Mouse (Mus musculus) intestine, embryonic 15.5 days (tissue): ENCODE measurements around the gene Ppp2r3d. TPM values are rescaled to one million over a fixed set of nuclear protein-coding genes. Genes with fewer than 3 reads are reported as not detected.
"Not testable (repeated sequence)": the region's sequence is repeated elsewhere in the genome, so short reads cannot be mapped to it uniquely, and the experiment has no call there.

Experiments
- ATAC-seq: fragments of 200-750 bp; cut with Nextera tagmentation; 2 replicates; pipeline ENCODE4 v1.8.0; 2017; ENCODE audit warnings: moderate TSS enrichment, moderate library complexity
- H3K27ac ChIP-seq: fragments of 300-500 bp; sonication (generic); 2 replicates; pipeline ENCODE4 v1.5.1; 2015; ENCODE audit warnings: mild to moderate bottlenecking, inconsistent platforms
- H3K27me3 ChIP-seq: fragments of 300-500 bp; sonication (generic); replicated peaks from 2 replicates; pipeline ENCODE4 v1.6.1; 2015; ENCODE audit warnings: inconsistent platforms
- H3K36me3 ChIP-seq: fragments of 300-500 bp; sonication (generic); 2 replicates; pipeline ENCODE4 v1.6.1; 2015; ENCODE audit warnings: inconsistent platforms
- H3K4me1 ChIP-seq: fragments of 300-500 bp; sonication (generic); replicated peaks from 2 replicates; pipeline ENCODE4 v1.6.1; 2015; ENCODE audit warnings: inconsistent platforms
- H3K4me2 ChIP-seq: fragments of 300-500 bp; sonication (generic); replicated peaks from 2 replicates; pipeline ENCODE4 v1.6.1; 2015; ENCODE audit warnings: mild to moderate bottlenecking, inconsistent platforms
- H3K4me3 ChIP-seq: fragments of 300-500 bp; sonication (generic); replicated peaks from 2 replicates; pipeline ENCODE4 v1.5.1; 2015; ENCODE audit warnings: inconsistent platforms
- H3K9ac ChIP-seq: fragments of 300-500 bp; sonication (generic); 2 replicates; pipeline ENCODE4 v1.6.1; 2015; ENCODE audit warnings: inconsistent platforms
- H3K9me3 ChIP-seq: fragments of 300-500 bp; sonication (generic); 2 replicates; pipeline ENCODE4 v1.6.1; 2016; ENCODE audit warnings: inconsistent platforms
- WGBS: fragments of 180-500 bp; shearing (Covaris S2); methylation state at CpG from one replicate; pipeline ENCODE4 v1.1.7; 2015; 5-methylcytosine and 5-hydroxymethylcytosine counted together
- polyA plus RNA-seq: library from polyadenylated mRNA; unstranded; fragments of >200 nt; fragmentation: Nextera tagmentation; extraction: Ambion mirVana; gene quantifications from 2 replicates; pipeline ENCODE4 v1.2.1, GENCODE M21; 2015

Ppp2r3d gene
- 135 and 148 TPM in 2 replicates for polyA plus RNA-seq

DNA sequence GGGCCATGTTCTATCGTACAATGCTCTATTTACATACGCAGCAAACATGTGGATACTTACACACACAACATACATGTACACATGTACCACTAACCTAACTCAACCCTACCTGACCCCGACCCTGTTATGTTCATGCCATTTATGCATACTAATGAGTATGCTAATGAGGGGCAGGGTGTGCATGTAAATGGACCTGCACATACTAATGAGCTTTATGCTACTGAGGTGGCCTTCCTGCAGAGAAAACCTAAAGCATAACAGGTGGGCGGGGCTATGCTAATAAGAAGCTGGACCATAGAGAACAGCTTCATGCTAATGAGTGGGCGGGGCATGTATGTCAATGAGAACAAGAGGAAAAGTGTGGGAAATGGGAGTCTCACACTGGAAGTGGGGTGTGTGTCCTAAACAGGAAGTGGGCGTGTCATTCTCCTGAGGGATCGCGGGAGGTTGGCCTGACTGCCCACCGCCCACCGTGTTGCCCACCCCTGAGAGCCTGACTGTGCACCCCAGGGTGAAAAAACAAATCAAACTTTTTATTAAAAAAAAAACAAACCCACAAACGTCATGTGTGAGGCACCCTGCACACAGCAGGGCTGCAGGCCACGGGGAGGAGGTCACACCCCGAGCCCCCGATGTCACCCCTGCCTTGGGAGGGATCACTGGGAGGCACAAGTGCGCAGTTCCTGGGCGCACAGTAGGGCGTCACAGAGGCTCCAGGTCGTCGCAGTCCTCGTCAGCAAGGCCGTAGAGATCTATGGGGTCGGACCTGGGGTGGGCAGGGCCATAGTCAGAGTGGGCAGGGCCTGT is at the start of gene Ppp2r3d:
Gene Ppp2r3d (minus strand): TSS at position 803 of the 807 bp plus-strand sequence.
- Histone ChIP-seq H3K27me3 (no peaks in the 10 kb centered on the region), H3K27ac (no peak within 1 kb of the TSS)

GRCm38 (mm10) chr9:124493693-124494092 is 17.0 kb upstream of the Ppp2r3d start, which contains the start of gene Gm21836:
Gm21836 (minus strand) TSS chr9:124493793.
- 81% methylated on average over 2 of the region's 2 CpGs for WGBS
- not testable (repeated sequence) for H3K9me3 ChIP-seq, ATAC-seq, H3K4me3 ChIP-seq, H3K36me3 ChIP-seq, H3K4me1 ChIP-seq, H3K27me3 ChIP-seq, H3K4me2 ChIP-seq, H3K27ac ChIP-seq, H3K9ac ChIP-seq

More for the DNA sequence above, at the start of gene Ppp2r3d:
- Histone ChIP-seq H3K9me3 (no peaks in the 10 kb centered on the region), H3K4me3 (no peak within 1 kb of the TSS), H3K4me1 (no peaks in the 10 kb centered on the region), H3K36me3 (peaks cover 8% of the 10 kb centered on the region), H3K4me2 (no peak within 1 kb of the TSS), H3K9ac (no peak within 1 kb of the TSS)
- peak; percentile 50; the same call in 1 of the 2 replicates for ATAC-seq
- WGBS: 97% methylated on average over 22 of the region's 22 CpGs

- H3K9me3 ChIP-seq, H3K4me1 ChIP-seq, ATAC-seq, H3K36me3 ChIP-seq, H3K27me3 ChIP-seq, H3K27ac ChIP-seq, H3K9ac ChIP-seq, H3K4me2 ChIP-seq, H3K4me3 ChIP-seq: not testable (repeated sequence)
- WGBS: 53% methylated on average over 13 of the region's 15 CpGs
Observed at GRCm38 (mm10) chr9:124480361-124480980, 3.8 kb upstream of the Ppp2r3d start.

GRCm38 (mm10) chr9:124478081-124478480 is 1.4 kb upstream of the Ppp2r3d start:
- H3K27me3 ChIP-seq: no peaks in the 10 kb centered on the region
- H3K27ac ChIP-seq: no peak overlapping the region
- no peak overlapping the region for H3K4me3 ChIP-seq
- ATAC-seq: peak; percentile 50; the same call in 1 of the 2 replicates
- no peak overlapping the region for H3K4me2 ChIP-seq
- 59% methylated on average over 3 of the region's 3 CpGs for whole genome bisulfite sequencing
- peaks cover 8% of the 10 kb centered on the region for H3K36me3 ChIP-seq
- H3K9ac ChIP-seq: no peak overlapping the region
- H3K9me3 ChIP-seq: no peaks in the 10 kb centered on the region
- H3K4me1 ChIP-seq: no peaks in the 10 kb centered on the region

GRCm38 (mm10) chr9:124475689-124476088 is 1.0 kb downstream of the Ppp2r3d start:
- Histone ChIP-seq H3K4me3 (no peak overlapping the region), H3K36me3 (peaks cover 8% of the 10 kb centered on the region), H3K27ac (no peak overlapping the region), H3K9me3 (no peaks in the 10 kb centered on the region), H3K27me3 (no peaks in the 10 kb centered on the region), H3K4me2 (no peak overlapping the region), H3K9ac (no peak overlapping the region), H3K4me1 (no peaks in the 10 kb centered on the region)
- WGBS: 90% methylated on average over 15 of the region's 15 CpGs
- ATAC-seq: no peak

GRCm38 (mm10) chr9:124456572-124456971 is 20.1 kb downstream of the Ppp2r3d start:
- no peaks in the 10 kb centered on the region for H3K4me1 ChIP-seq
- no peaks in the 10 kb centered on the region for H3K9me3 ChIP-seq
- H3K4me3 ChIP-seq: no peak overlapping the region
- 5% methylated on average over 1 of the region's 1 CpGs for WGBS
- no peaks in the 10 kb centered on the region for H3K36me3 ChIP-seq
- no peaks in the 10 kb centered on the region for H3K27me3 ChIP-seq
- H3K27ac ChIP-seq: no peak overlapping the region
- no peak overlapping the region for H3K4me2 ChIP-seq
- ATAC-seq: peak; percentile 81
- H3K9ac ChIP-seq: no peak overlapping the region

DNA sequence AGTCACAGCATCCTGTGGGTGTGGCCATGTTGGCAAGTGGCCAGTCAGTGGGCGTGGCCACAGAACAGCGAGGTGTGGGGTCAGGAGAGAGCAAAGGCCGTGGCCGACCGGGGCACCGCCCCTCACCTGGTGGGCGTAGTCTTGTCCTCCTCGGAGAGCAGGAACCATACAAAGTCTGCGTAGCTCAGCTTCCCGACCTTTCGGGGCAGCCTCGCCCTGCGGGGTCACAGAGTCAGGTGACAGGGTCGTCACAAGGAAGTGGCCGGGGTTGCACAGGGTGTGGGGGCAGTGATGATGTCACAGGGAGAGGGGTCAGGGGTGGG is 34.2 kb downstream of the Ppp2r3d start:
- 97% methylated on average over 15 of the region's 15 CpGs for WGBS
- Histone ChIP-seq H3K9ac (no peak overlapping the region), H3K4me2 (no peak overlapping the region), H3K27ac (no peak overlapping the region), H3K4me1 (no peaks in the 10 kb centered on the region), H3K36me3 (peaks cover 33% of the 10 kb centered on the region), H3K27me3 (no peaks in the 10 kb centered on the region), H3K4me3 (no peak overlapping the region), H3K9me3 (peaks cover 16% of the 10 kb centered on the region)
- no peak for ATAC-seq

DNA sequence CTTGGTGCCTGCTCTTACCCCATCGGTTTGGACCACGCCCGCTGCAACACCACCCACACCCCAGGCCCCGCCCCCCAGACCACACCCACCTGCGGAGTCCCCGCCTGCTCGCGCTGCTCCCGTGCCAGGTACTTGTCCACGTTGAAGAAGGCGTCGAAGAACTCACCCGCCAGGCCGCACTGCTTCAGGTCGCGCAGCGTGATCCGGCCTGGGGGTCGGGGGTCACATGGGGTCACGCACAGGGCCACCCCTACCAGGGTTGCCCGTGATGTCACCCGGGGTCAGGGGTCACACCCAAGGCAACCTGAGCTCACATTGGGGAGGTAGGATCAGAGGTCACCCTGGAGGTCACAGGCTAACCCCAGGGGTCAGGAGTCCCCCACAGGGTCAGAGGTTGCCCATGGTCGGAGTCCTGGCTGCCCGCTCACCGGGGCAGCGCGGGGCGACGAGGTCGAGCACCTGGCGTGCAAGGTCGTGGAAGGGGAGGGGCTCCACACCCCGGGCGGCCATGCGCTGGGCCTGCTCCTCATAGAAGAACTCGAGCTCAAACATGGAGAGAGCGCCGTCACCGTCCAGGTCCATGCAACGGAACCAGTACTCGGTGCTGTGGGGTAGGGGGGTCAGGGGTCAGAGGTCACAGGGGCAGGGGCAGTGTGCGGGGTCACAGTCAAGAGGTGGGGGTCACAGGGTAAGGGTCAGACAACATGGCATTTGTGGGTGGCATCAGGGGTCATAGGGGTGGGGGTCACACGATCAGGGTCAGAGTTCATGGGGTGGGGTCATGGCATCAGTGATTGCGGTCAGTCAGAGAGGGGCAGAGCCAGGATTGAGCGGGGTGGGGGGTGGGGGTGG is 34.8 kb downstream of the Ppp2r3d start:
- peaks cover 16% of the 10 kb centered on the region for H3K9me3 ChIP-seq
- WGBS: 98% methylated on average over 45 of the region's 45 CpGs
- H3K27me3 ChIP-seq: no peaks in the 10 kb centered on the region
- no peak overlapping the region for H3K4me3 ChIP-seq
- H3K36me3 ChIP-seq: peaks cover 33% of the 10 kb centered on the region
- H3K9ac ChIP-seq: no peak overlapping the region
- no peaks in the 10 kb centered on the region for H3K4me1 ChIP-seq
- no peak overlapping the region for H3K27ac ChIP-seq
- ATAC-seq: peak; percentile 21
- no peak overlapping the region for H3K4me2 ChIP-seq

- Histone ChIP-seq H3K9ac (no peak overlapping the region), H3K27me3 (no peaks in the 10 kb centered on the region), H3K4me3 (0 out of 2 replicates have a peak overlapping the region, but pooled peaks have one; percentile 10), H3K4me2 (no peak overlapping the region), H3K27ac (no peak overlapping the region), H3K4me1 (no peaks in the 10 kb centered on the region), H3K36me3 (peaks cover 33% of the 10 kb centered on the region), H3K9me3 (peaks cover 16% of the 10 kb centered on the region)
- WGBS: 63% methylated on average over 14 of the region's 14 CpGs
- ATAC-seq: no peak
Observed at GRCm38 (mm10) chr9:124440724-124441045, 36.0 kb downstream of the Ppp2r3d start.

DNA sequence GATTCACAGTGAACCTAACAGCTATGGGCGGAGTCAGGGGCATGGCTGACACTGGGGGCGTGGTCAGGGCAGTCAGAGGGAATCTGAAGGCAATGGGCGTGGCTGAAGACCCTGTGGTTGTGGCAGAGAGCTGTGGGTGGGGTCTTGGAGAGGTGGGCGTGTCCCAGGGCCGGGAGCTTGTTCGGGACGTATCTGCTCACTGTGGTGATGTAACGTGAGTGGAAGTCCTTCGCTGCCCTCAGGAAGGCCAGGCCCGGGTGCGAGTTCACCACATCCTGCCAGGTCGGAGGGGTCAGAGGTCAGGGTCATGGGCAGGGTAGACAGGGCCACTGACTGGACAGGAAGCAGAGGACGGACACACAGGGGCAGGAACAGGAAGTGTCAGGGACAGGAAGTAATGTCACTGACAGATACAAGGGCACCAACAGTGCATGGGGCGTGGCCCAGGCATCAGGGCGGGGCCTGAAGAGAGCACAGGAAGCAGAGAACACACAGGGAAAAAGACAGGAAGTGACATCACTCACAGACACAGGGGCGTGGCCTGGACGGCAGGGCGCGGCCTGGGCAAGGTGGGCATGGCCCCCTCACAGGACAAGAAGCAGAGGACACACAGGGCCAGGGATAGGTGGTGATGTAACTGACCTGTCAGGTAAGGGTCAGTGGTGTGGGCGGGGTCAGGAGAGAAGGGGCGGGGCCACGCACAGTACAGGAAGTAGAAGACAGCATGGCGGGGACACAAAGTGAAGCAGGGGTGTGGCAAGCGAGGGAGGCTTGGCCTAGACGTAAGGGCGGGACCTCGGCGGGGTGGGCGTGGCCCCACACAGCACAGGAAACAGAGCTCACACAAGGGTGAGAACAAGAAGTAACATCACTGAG is 36.6 kb downstream of the Ppp2r3d start:
- Histone ChIP-seq H3K4me1 (no peaks in the 10 kb centered on the region), H3K9me3 (peaks cover 16% of the 10 kb centered on the region), H3K4me2 (no peak overlapping the region), H3K9ac (no peak overlapping the region), H3K36me3 (peaks cover 33% of the 10 kb centered on the region), H3K27ac (no peak overlapping the region), H3K27me3 (no peaks in the 10 kb centered on the region), H3K4me3 (0 out of 2 replicates have a peak overlapping the region, but pooled peaks have one; percentile 10)
- ATAC-seq: peak; percentile 83
- WGBS: 91% methylated on average over 29 of the region's 29 CpGs

DNA sequence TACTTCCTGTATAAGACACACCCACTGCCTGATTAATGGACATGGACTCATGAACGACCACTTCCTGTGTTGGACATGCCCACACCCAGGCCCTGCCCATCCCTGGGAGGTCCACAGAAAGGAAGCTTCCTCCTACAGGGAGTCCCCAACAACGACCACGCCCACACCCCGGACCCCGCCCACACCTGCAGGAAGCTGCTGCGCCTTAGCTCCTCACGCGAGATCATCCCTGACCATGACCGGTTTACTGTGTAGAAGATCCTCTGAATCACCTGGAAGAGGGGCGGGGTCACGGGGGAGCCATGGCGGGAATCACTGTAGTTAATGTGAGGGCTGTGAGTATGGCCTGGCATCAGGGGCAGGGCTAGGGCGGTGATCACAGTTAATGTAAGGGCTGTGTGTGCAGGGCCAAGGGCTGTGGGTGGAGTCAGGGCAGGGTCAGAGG is 37.3 kb downstream of the Ppp2r3d start:
- H3K27me3 ChIP-seq: no peaks in the 10 kb centered on the region
- ATAC-seq: peak; percentile 52

More for the DNA sequence above, 37.3 kb downstream of the Ppp2r3d start:
- Histone ChIP-seq H3K9ac (no peak overlapping the region), H3K4me2 (no peak overlapping the region), H3K4me1 (no peaks in the 10 kb centered on the region), H3K4me3 (no peak overlapping the region), H3K27ac (no peak overlapping the region), H3K36me3 (peaks cover 33% of the 10 kb centered on the region), H3K9me3 (peaks cover 16% of the 10 kb centered on the region)
- 94% methylated on average over 13 of the region's 13 CpGs for WGBS
